Mouse (Mus musculus) neural tube, embryonic 15.5 days (tissue): ENCODE measurements around the gene Zfp626. TPM values are rescaled to one million over a fixed set of nuclear protein-coding genes. Genes with fewer than 3 reads are reported as not detected.
"Not testable (repeated sequence)": the region's sequence is repeated elsewhere in the genome, so short reads cannot be mapped to it uniquely, and the experiment has no call there.

ENCODE experiments used
- ATAC-seq: fragments of 200-750 bp; cut with Nextera tagmentation; 2 replicates; pipeline ENCODE4 v1.8.0; 2017; ENCODE audit warnings: mild to moderate bottlenecking, moderate TSS enrichment, moderate library complexity; ENCODE audit not compliant: low FRiP score
- H3K27ac ChIP-seq: fragments of 300-500 bp; sonication (generic); replicated peaks from 2 replicates; pipeline ENCODE4 v1.5.1; 2015; ENCODE audit warnings: mild to moderate bottlenecking, inconsistent platforms
- H3K27me3 ChIP-seq: fragments of 300-500 bp; sonication (generic); replicated peaks from 2 replicates; pipeline ENCODE4 v1.6.1; 2015; ENCODE audit warnings: inconsistent platforms
- H3K36me3 ChIP-seq: fragments of 300-500 bp; sonication (generic); 2 replicates; pipeline ENCODE4 v1.6.1; 2015; ENCODE audit warnings: inconsistent platforms
- H3K4me1 ChIP-seq: fragments of 300-500 bp; sonication (generic); 2 replicates; pipeline ENCODE4 v1.6.1; 2015; ENCODE audit warnings: inconsistent platforms
- H3K4me2 ChIP-seq: fragments of 300-500 bp; sonication (generic); 2 replicates; pipeline ENCODE4 v1.6.1; 2015; ENCODE audit warnings: inconsistent platforms, mild to moderate bottlenecking, moderate library complexity
- H3K4me3 ChIP-seq: fragments of 300-500 bp; sonication (generic); replicated peaks from 2 replicates; pipeline ENCODE4 v1.5.1; 2015; ENCODE audit warnings: mild to moderate bottlenecking, inconsistent platforms
- H3K9ac ChIP-seq: fragments of 300-500 bp; sonication (generic); replicated peaks from 2 replicates; pipeline ENCODE4 v1.6.1; 2015; ENCODE audit warnings: mild to moderate bottlenecking, inconsistent platforms
- H3K9me3 ChIP-seq: fragments of 300-500 bp; sonication (generic); replicated peaks from 2 replicates; pipeline ENCODE4 v1.6.1; 2016; ENCODE audit warnings: inconsistent platforms
- WGBS: fragments of 180-500 bp; shearing (Covaris S2); methylation state at CpG from one replicate; pipeline ENCODE4 v1.1.7; 2015; ENCODE audit warnings: mixed read lengths; 5-methylcytosine and 5-hydroxymethylcytosine counted together
- polyA plus RNA-seq: library from polyadenylated mRNA; unstranded; fragments of >200 nt; fragmentation: Nextera tagmentation; extraction: Ambion mirVana; gene quantifications from 2 replicates; pipeline ENCODE4 v1.2.1, GENCODE M21; 2015

Zfp626 gene
- polyA plus RNA-seq, 1 experiment from 2014 or later = 2.0 TPM

DNA sequence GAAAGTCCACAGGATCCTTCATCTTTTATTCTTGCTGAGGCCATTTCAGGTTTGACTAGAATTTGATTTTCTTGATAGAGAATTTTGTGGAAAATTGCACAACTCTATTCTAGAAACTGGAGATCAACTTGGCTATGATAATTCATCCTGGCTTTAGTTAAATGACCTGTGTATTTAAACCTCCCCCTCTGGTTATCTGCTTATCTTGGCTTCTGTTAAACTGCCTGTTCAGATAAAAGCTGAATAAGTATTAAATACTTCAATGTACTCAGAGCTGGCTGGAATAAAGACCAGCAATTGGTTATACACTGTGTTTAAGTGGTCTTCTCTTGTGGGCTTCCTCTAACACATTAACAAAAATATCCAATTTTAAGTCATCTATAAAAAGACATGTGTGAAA lies 15.6 kb downstream of the Zfp626 start:
- ATAC-seq = no peak
- no peak overlapping the region for H3K4me3 ChIP-seq
- no peaks in the 10 kb centered on the region for H3K4me1 ChIP-seq
- H3K9ac ChIP-seq = no peak overlapping the region
- H3K27me3 ChIP-seq = no peaks in the 10 kb centered on the region
- H3K9me3 ChIP-seq = peaks cover 3% of the 10 kb centered on the region
- no peak overlapping the region for H3K27ac ChIP-seq
- no peak overlapping the region for H3K4me2 ChIP-seq
- peaks cover 41% of the 10 kb centered on the region for H3K36me3 ChIP-seq

GRCm38 (mm10) chr7:27834131-27834530 lies 27.1 kb downstream of the Zfp626 start:
- ATAC-seq = no peak
- H3K4me2 ChIP-seq = no peak overlapping the region
- no peak overlapping the region for H3K27ac ChIP-seq
- 91% methylated on average over 2 of the region's 2 CpGs for WGBS
- no peak overlapping the region for H3K9ac ChIP-seq
- H3K27me3 ChIP-seq = no peaks in the 10 kb centered on the region
- no peaks in the 10 kb centered on the region for H3K9me3 ChIP-seq
- H3K4me1 ChIP-seq = peaks cover 3% of the 10 kb centered on the region
- no peak overlapping the region for H3K4me3 ChIP-seq
- H3K36me3 ChIP-seq = no peaks in the 10 kb centered on the region

DNA sequence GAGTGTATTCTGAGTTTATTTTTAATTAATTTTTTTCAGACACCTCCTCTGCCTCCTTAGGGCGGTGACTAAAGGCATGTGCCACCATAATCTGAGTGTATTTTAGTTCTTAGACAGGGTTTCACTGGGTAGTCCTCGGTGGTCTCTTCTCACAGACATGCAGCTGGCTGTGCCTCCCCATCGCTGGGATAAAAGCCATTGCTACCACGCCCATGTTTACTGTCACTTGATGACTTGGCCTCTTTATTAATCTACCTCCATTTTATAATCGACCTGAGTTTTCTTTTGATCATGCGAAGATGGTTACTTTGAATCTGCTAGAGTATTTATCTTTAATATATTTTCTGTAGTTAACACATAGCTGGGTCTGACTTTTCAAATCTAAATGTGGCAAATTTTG lies 30.9 kb downstream of the Zfp626 start:
- Histone ChIP-seq H3K4me3 (peak overlapping the region; percentile 50), H3K4me2 (peak overlapping the region; percentile 65), H3K4me1 (peaks cover 15% of the 10 kb centered on the region), H3K9ac (peak overlapping the region; percentile 69), H3K9me3 (no peaks in the 10 kb centered on the region), H3K36me3 (no peaks in the 10 kb centered on the region), H3K27me3 (no peaks in the 10 kb centered on the region), H3K27ac (peak overlapping the region; percentile 92)
- 24% methylated on average over 6 of the region's 6 CpGs for WGBS
- peak; percentile 51; the same call in 1 of the 2 replicates for ATAC-seq

DNA sequence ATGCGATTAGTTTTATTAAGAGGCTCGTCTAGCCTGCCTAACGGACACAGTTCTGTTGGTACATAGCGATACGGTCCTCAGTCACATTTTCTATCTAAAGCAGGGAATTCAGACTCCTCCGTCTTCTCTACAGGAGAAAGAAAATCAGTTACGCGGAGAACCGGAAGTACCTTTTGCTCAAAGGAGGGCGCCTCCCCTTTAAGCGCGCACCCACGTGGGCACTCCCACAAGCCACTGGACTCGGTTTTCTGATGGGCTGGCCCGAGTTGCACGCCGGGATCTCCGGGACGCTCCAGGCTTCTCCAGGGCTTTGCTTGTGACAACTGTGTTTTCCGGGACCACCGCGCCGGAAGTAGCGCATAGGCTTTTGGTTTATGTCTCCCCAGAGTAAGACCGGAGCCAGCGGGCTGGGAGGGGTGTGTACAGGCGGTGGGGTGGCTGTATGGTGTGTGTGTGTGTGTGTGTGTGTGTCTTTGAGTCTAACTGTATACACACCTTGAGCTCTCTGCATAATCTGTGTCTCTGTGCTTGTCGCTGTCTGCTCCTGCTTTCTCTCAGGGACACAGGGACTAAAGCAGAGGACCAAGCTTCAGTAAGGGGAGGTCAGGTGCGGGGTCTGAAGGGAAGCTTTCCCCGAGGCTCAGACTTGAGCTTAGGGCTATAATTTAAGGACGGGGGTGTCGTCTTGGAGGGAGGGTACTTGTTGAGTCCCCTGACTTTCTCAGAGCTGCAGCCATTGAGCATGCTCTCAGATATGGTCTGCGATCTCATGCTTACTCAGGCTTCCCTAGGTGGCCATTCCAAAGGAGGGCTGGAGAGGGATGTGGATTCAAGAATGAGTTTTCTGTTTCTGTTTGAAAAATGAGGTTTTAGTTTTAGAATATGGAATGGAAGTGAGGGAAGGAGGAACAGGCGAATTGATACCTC lies 31.6 kb downstream of the Zfp626 start, which contains the start of gene Zfp59:
Zfp59 (plus strand) TSS at position 285 of the 927 bp plus-strand sequence.
- peak within 1 kb of the TSS; percentile 92 for H3K27ac ChIP-seq
- H3K4me1 ChIP-seq = peaks cover 15% of the 10 kb centered on the region
- 3% methylated on average over 34 of the region's 34 CpGs for WGBS
- ATAC-seq = peak; percentile 99
- no peaks in the 10 kb centered on the region for H3K36me3 ChIP-seq
- H3K9me3 ChIP-seq = no peaks in the 10 kb centered on the region
- H3K9ac ChIP-seq = peak within 1 kb of the TSS; percentile 69
- H3K4me2 ChIP-seq = peak within 1 kb of the TSS; percentile 65
- H3K27me3 ChIP-seq = no peaks in the 10 kb centered on the region
- H3K4me3 ChIP-seq = peak within 1 kb of the TSS; percentile 50

DNA sequence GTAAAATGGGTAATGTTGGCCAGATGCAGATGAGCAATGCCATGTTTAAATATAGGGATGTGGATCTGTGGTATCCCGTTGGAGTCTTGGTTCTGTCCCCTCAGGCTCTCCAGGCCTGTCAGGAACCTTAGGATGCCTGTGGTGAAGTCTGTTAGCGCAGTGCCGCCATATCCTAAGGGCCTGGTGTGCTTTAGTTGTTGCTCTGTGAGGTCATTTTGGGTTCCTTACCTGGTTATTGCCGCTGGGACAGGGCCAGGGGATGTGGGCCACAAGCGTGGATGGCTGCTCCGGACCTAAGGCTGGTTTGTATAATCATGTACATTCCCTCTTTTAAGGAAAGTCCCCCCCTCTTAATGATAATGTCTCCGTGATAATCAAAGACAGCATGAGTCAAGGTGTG lies 32.6 kb downstream of the Zfp626 start:
- no peak overlapping the region for H3K9ac ChIP-seq
- no peak for ATAC-seq
- 96% methylated on average over 7 of the region's 7 CpGs for WGBS
- H3K4me2 ChIP-seq = peak overlapping the region; percentile 65
- no peak overlapping the region for H3K27ac ChIP-seq
- H3K4me3 ChIP-seq = peak overlapping the region; percentile 50; the same call in 1 of the 2 replicates
- H3K9me3 ChIP-seq = no peaks in the 10 kb centered on the region
- peaks cover 15% of the 10 kb centered on the region for H3K4me1 ChIP-seq
- peaks cover 1% of the 10 kb centered on the region for H3K36me3 ChIP-seq
- H3K27me3 ChIP-seq = no peaks in the 10 kb centered on the region

- WGBS = 81% methylated on average over 6 of the region's 6 CpGs
- no peak overlapping the region for H3K4me2 ChIP-seq
- ATAC-seq = no peak
Observed at GRCm38 (mm10) chr7:27840104-27840503, 33.1 kb downstream of the Zfp626 start.

GRCm38 (mm10) chr7:27857227-27857626 lies 50.2 kb downstream of the Zfp626 start, which contains the start of gene Zfp607a:
Gene Zfp607a (plus strand): TSS chr7:27857527.
- Histone ChIP-seq H3K9ac (no peak within 1 kb of the TSS), H3K4me3 (no peak within 1 kb of the TSS), H3K36me3 (peaks cover 32% of the 10 kb centered on the region), H3K4me1 (peaks cover 17% of the 10 kb centered on the region), H3K27ac (no peak within 1 kb of the TSS), H3K27me3 (no peaks in the 10 kb centered on the region), H3K9me3 (no peaks in the 10 kb centered on the region), H3K4me2 (no peak within 1 kb of the TSS)
- ATAC-seq = no peak
- 94% methylated on average over 1 of the region's 1 CpGs for WGBS

More at GRCm38 (mm10) chr7:27840104-27840503, 33.1 kb downstream of the Zfp626 start:
- peaks cover 6% of the 10 kb centered on the region for H3K36me3 ChIP-seq
- H3K4me3 ChIP-seq = no peak overlapping the region
- H3K9me3 ChIP-seq = no peaks in the 10 kb centered on the region
- no peaks in the 10 kb centered on the region for H3K27me3 ChIP-seq
- H3K9ac ChIP-seq = no peak overlapping the region
- H3K4me1 ChIP-seq = peaks cover 15% of the 10 kb centered on the region
- no peak overlapping the region for H3K27ac ChIP-seq

- H3K9me3 ChIP-seq = no peaks in the 10 kb centered on the region
- ATAC-seq = no peak
- 29% methylated on average over 10 of the region's 10 CpGs for WGBS
- H3K27me3 ChIP-seq = no peaks in the 10 kb centered on the region
- peak overlapping the region; percentile 51 for H3K4me3 ChIP-seq
- peak overlapping the region; percentile 66; the same call in 1 of the 2 replicates for H3K27ac ChIP-seq
- H3K9ac ChIP-seq = peak overlapping the region; percentile 50
- H3K36me3 ChIP-seq = peaks cover 17% of the 10 kb centered on the region
- H3K4me2 ChIP-seq = peak overlapping the region; percentile 71
- peaks cover 17% of the 10 kb centered on the region for H3K4me1 ChIP-seq
Observed at GRCm38 (mm10) chr7:27859301-27860251, 52.6 kb downstream of the Zfp626 start.

GRCm38 (mm10) chr7:27860396-27861235 lies 53.6 kb downstream of the Zfp626 start:
- Histone ChIP-seq H3K27ac (peak overlapping the region; percentile 66), H3K4me2 (peak overlapping the region; percentile 71), H3K9ac (peak overlapping the region; percentile 50), H3K4me3 (peak overlapping the region; percentile 51), H3K27me3 (no peaks in the 10 kb centered on the region), H3K9me3 (no peaks in the 10 kb centered on the region), H3K36me3 (peaks cover 10% of the 10 kb centered on the region), H3K4me1 (peaks cover 17% of the 10 kb centered on the region)
- peak; percentile 81 for ATAC-seq
- under 1% methylated on average over 22 of the region's 22 CpGs for WGBS

GRCm38 (mm10) chr7:27862578-27862977 lies 55.6 kb downstream of the Zfp626 start:
- not testable (repeated sequence) for H3K4me2 ChIP-seq, H3K4me3 ChIP-seq, H3K27me3 ChIP-seq, H3K27ac ChIP-seq, ATAC-seq, H3K36me3 ChIP-seq, H3K9ac ChIP-seq, H3K9me3 ChIP-seq
- H3K4me1 ChIP-seq = peaks cover 17% of the 10 kb centered on the region
- 86% methylated on average over 5 of the region's 5 CpGs for WGBS
